ENCODE assay signal across 8 mouse cellular contexts in the genomic region with DNA sequence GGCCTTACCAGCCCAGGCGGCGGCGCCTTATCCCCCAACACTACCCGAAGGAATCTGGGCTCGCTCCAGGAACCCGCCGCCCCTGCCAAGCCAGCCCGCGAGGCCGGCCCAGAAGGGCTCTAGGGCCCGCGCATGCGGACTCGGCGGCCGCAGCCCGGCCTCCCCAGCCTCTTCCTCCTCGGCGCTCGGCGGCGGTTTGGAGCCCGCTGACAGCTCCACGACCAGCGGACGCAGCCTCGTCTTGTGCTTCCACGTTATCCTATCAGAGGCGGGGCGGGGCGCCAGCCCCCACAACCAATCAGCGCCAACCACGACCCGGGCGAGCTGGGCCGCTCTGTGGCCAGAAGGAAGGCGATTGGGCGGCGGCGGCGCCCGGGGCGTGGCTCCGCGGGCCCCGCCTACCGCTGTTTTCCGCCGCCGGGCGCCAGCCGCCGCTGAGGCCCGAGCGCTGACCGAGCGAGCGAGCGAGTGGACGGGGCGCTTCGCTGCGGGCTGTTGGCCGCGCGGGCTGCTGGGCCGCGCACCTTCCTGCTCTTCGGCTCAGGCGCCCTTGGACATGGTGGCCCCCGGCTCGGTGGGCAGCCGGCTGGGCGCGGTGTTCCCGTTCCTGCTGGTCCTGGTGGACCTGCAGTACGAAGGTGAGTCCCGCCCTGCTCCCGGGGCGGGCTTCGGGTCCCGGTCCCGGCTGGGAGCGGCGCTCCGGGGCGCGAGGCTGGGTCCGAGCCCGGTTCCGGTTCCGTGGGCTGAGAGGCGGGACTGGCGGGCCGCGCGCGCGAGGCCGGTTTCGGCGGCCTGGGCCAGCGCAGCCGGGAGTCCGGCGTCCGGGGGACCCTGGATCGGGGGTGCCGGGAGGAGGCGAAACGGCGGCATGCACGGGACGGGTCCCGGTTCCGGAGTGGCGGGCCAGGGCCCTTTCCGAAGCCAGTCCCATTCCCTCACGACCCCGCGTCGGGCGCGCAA. TPM values are rescaled to one million over a fixed set of nuclear protein-coding genes. Genes with fewer than 3 reads are reported as not detected.
DNase-seq lines count a peak whose midpoint lies in the region; ATAC-seq lines count a peak whose summit lies in the region.

A gene (plus strand): TSS at position 444 of the 960 bp plus-strand sequence.

- H3K9me3 ChIP-seq in lung, embryonic 16.5 days (ENCODE audit: control insufficient read depth, low read length): no peaks in the 10 kb centered on the region

- peak; percentile 73 for DNase-seq in MEL-GATA-1-ER (ENCODE audit: extremely low read depth, low read depth)
- DNase-seq in cerebellum, adult 8-10 months: peak; percentile 100
- DNase-seq in forelimb bud, embryonic 11.5 days (ENCODE audit: low read depth, low spot score): peak; percentile 97
- peak; percentile 98 for DNase-seq in layer of hippocampus, adult 9-10 months (ENCODE audit: low spot score)
- DNase-seq in ovary, postnatal 10 days (ENCODE audit: low spot score): peak; percentile 96
- DNase-seq in thymus, postnatal 10 days (ENCODE audit: low spot score in 2 of 2): peak; percentile 99

- H3K4me3 ChIP-seq in lung, embryonic 16.5 days (ENCODE audit: low read length): peak within 1 kb of the TSS; percentile 99

- no peaks in the 10 kb centered on the region for H3K27me3 ChIP-seq in lung, embryonic 16.5 days (ENCODE audit: control insufficient read depth, insufficient read depth, low read depth, low read length)

- peaks cover 27% of the 10 kb centered on the region for H3K4me1 ChIP-seq in lung, embryonic 16.5 days (replicated peaks; ENCODE audit: control insufficient read depth, insufficient read depth, low read length)

- H3K27ac ChIP-seq in lung, embryonic 16.5 days (ENCODE audit: low read length): peak within 1 kb of the TSS; percentile 91

- H3K4me2 ChIP-seq in lung, embryonic 16.5 days (ENCODE audit: low read depth, low read length): peak within 1 kb of the TSS; percentile 68

- whole genome bisulfite sequencing in lung, embryonic 16.5 days: under 1% methylated on average over 124 of the region's 124 CpGs

- peak within 1 kb of the TSS; percentile 99 for H3K9ac ChIP-seq in lung, embryonic 16.5 days (ENCODE audit: low read length)

- no peaks in the 10 kb centered on the region for H3K36me3 ChIP-seq in lung, embryonic 16.5 days (ENCODE audit: control insufficient read depth, insufficient read depth, low read length)

- peak; percentile 97 to 98 for ATAC-seq in hematopoietic stem cell, adult 5-6 weeks (replicated peaks in 1 of 2; ENCODE audit: insufficient read depth in 1 of 2, low FRiP score in 2 of 2, low TSS enrichment in 1 of 2, low read depth in 1 of 2, poor library complexity in 2 of 2, severe bottlenecking in 2 of 2)
- ATAC-seq in lung, embryonic 16.5 days (ENCODE audit: low read depth): peak; percentile 99

RNA-seq across cellular contexts. Expression of the gene that starts here (rescaled TPM):
- 69.7 and 77.7 TPM in 2 replicates for total RNA-seq in hematopoietic stem cell, adult 5-6 weeks (2017)
- 60.9 and 62.0 TPM in 2 replicates for polyA plus RNA-seq in lung, embryonic 16.5 days (2015; fragmentation: Nextera tagmentation; extraction: Ambion mirVana)

Comparison
In these comparisons a context has a peak if more than half of its experiments do, and no peak if none do; other contexts are left out.
1. Peak in every context shown above with its lines: DNase-seq, ATAC-seq, H3K4me3 ChIP-seq and H3K27ac ChIP-seq.